Mouse (Mus musculus): ENCODE measurements around the gene Lrrfip1. TPM values are rescaled to one million over a fixed set of nuclear protein-coding genes. Genes with fewer than 3 reads are reported as not detected.

The Lrrfip1 gene
- total RNA-seq, 2 experiments from 2014 or later, result 68.3 to 69.9 TPM

DNA sequence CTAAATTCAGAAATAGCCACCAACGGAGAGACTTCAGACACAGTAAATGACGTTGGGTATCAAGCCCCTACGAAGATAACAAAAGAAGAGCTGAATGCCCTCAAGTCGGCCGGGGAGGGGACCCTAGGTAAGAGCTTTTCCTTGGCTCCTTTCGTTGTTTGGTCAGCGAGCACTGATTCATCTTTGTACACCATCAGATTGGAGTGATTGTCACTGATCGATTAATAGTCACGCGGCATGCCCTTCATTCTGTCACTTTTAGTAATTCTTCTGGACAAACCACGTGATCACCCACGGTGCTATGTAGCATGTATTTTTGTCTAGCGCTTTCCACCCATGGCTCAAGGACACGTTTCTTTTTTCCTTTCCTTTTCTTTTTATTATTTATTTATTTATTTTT, 113.6 kb downstream of the Lrrfip1 start:
- DNase-seq (ENCODE audit: low spot score in 2 of 2), result no peak

DNA sequence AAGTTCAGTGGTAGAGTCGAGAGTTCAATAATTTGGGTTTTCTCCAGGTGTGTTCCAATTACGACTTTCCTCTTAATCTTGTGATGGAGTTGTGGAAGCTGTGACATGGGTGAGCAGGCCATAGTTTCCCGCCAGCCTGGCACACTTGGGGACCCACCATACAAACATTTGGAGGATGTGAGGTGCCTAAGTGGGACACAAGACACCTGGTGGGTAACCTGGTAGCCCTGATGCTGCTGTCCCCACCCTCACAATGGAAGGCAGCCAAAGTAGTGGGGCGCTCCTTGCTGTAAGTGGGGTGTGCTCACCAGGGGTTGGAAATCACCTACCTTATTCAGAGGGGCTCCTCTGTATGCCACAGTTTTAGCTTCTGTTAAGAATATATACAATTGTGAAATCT, 114.1 kb downstream of the Lrrfip1 start:
- DNase-seq (ENCODE audit: low spot score in 2 of 2), result no peak

DNA sequence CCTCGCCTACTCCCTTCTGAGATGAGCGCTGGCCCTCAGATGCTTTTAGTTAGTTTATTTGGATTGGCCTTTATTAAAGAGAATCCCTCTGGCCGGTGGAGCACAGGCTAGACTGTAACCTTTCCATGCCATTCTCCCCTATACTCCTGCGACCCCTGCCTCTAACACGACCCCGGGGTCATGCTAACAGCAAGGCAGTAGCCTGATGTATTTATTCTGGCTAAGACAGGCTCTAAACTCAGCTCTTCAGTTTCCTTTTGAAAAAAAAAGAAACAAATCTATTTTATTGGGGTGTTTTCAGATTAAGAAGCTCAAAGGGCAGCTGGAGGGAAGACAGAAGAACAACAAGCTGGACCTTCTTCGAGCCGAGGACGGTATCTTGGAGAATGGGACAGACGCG, 123.6 kb downstream of the Lrrfip1 start:
- no peak for DNase-seq (ENCODE audit: low spot score in 2 of 2)

DNA sequence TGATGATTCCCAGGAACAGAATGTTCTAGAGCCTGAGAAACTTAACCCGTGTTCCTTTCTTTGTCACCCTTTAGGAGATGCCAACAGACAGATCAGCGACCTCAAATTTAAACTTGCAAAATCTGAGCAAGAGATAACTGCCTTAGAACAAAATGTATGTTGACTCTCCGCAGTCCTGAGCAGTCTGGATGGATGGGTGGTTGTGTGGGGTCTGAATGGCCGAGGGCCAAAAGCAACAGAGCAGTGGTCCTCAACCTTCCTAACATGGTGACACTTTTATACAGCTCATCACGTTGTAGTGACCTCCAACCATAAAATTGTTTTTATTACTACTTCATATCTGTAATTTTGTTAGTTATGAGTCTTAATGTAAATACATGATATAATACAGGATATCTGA, 124.5 kb downstream of the Lrrfip1 start:
- no peak for DNase-seq (ENCODE audit: low spot score in 2 of 2)

DNA sequence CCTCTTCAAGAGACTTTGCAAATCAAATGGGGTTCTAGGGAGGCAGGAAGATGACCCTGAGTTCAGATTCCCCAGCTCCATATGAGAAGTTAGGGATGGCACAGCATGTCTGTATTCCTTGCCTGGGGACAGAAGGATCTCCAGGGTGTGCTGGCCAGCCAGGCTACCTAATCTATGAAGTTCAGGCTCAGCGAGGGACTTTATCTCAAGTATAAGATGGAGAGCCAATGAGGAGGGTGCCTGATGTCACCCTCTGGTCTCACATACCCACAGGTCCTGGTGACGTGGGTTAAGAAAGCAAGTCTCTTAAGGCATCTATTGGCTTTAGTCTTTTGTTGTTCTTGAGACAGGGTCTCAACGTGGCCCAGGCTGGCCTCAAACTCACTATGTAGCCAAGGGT, 124.9 kb downstream of the Lrrfip1 start:
- DNase-seq (ENCODE audit: low spot score in 2 of 2), result no peak

DNA sequence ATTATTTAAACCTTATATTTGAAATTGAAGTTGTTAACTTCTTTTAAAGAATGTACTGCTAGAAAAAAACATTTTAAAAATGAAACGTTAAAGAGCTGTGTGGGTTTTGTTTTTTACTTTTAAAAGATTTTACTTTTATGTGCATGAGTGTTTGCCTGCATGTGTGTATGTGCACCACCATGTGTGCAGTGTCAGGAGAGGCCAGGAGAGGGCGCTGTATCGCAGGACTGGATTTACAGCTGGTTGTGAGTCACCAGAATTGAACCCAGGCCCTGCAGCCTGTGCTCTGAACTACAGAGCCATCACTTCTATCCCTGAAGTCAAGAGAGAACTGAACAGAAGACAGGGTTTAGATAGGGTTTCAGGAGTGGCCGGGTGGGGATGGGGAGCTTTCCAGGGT, 130.3 kb downstream of the Lrrfip1 start:
- no peak for DNase-seq (ENCODE audit: low spot score in 2 of 2)

DNA sequence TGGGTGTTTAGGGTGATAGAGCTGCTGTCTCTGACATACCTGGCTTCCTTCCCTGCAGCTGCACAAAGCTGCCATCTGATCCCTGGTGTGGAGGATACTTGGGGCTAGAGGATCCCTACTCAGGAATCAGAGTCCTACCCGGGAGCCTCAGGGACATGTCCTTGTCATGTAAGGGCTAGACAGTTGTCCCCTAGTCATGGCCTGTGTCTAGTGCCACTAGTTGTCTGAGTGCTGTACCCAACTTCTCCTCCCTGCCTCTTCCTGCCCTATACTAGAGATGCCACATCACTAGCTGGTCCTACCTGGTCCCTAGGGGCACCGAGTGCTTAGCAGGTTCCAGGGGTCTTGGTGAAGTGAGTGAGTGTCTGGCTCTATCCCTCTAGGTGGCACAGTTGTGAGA, 138.5 kb downstream of the Lrrfip1 start:
- DNase-seq (ENCODE audit: low spot score in 2 of 2), result no peak

DNA sequence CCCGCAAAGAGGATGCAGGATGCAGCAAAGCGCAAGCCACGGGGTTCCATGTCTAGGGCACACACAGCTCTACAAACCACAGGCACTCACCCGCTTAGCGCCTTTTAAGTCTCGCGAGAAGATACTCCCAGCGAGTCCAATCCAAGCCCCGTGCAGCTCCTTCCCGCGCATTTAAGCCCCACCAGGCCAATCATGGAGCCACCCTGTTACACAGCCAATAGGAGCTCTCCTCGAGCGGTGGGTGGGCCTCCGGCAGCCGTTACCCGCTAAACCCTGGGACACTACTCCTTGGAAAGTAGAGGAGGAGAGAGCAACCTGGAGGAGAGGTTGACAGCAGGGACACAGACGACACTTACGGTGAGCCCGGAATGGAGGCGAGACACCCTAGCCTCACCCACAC, 146.3 kb downstream of the Lrrfip1 start, which contains the start of gene Rbm44:
Gene Rbm44, plus strand, starts transcription at position 277 of the 400 bp plus-strand sequence.
- DNase-seq (ENCODE audit: low spot score in 2 of 2), result no peak

DNA sequence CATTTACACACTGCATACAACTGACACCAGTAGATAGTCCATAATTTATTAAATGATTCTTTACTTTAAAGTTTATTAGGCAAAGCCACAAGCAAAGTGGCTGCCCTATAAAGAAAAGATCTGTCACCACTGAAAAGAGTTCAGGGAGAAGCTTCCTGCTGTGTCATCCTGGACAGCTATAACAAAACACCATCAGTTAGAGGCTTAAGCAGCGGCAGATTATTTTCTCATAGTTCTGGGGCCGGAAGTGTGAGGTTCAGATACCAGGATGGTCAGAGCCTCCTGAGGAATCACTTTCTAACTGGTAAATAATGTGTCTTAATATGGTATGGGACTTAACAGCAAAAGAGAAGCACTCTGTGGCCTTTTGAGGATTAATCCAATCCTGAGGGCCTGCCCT, 153.0 kb downstream of the Lrrfip1 start:
- no peak for DNase-seq (ENCODE audit: low spot score in 2 of 2)

DNA sequence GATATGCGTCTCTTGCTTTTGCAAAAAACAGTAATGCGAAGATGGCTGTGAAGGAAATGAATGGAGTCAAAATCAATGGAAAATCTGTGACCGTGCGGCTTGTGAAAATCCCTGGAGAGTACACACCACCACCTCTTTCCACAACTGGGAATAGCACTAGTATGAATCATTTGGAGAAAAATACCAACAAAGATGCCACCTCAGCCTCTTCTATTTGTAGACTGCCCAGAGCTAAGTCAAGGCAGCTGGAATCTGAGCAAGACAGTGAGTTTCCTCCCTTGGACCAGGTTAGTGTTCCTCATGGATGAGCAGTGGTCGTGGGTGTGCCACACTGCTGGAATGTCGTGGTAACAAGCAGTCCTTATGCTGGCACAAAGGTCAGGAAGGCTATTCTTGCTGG, 168.3 kb downstream of the Lrrfip1 start:
- DNase-seq (ENCODE audit: low spot score in 2 of 2), result no peak

DNA sequence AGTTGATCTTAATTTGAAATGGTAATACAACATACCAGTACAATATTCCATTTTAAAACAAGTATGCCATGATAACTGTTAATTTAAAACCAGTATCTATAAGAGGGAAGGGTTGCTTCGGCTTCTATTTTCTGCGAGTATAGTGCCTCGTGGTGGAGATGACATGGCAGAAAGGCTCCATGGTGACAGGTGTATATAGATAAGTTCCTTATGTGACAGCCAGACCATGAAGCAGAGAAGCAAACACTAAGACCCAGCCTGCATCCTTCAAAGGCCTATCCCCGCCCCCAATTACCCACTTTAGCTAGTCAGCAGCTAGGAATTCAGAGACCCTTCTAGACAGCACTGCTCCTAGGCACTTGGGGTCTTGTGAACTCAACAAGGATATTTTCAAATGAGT, 170.6 kb downstream of the Lrrfip1 start:
- DNase-seq (ENCODE audit: low spot score in 2 of 2), result no peak

DNA sequence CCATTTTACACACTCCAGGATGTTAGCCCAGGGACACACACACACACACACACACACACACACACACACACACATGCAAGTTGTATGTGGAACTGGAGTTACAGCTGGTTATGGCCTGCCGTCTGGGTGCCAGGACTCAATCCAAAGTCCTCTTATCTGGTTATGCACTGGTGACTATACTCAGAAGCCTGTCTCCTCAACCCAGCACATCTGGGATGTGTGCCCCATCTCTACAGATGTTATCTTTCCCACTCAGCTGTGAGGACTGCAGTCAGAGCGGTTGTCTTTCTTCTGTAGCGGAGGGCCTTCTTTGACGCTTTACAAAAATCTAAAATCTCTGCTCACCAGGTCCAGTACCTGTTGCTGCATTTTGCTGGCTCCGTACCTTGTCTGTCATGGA, 176.3 kb downstream of the Lrrfip1 start:
- DNase-seq (ENCODE audit: low spot score in 2 of 2), result no peak

DNA sequence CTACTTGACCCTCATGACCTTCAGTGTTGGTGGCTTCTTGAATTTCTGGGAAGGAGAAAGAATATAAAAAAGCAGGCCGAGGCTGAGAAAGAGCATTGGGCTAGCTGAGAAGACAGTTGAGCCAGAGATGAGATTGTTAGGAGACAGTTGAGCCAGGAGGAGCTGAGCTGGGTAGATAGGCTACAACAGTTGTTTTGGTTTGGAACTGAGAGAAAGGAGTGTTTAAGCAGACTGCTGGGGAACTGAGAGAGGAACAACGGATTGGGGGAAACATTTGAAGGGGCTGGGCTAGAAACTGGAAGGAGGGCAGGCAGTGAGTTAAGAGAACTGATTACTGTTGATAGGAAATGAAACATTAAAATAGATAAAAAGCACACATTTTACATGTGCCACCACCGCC, 177.5 kb downstream of the Lrrfip1 start:
- DNase-seq (ENCODE audit: low spot score in 2 of 2), result no peak

DNA sequence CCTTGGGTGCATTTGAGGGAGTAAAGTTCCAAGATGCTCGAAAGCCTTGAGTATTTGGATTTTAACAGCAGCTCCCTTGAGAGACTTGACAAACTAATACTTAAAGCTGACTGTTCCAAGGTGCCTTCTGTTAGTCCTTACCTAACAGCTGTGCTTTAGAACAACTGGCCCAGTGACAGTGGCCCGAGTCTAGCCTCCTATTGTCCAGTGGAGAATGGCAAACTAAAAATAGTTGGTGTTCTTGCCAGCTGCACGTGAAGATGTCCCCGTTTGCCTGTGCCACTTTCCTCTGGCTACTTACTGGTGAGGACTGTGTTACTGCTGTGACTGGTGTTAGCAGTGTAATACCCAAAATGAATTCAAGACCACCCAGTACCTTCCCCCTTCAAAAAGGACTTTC, 178.3 kb downstream of the Lrrfip1 start:
- no peak for DNase-seq (ENCODE audit: low spot score in 2 of 2)

Other genes starting within 250 kb of the Lrrfip1 start
- 1 to 10 TPM; 3.4 to 4.3 TPM for gene Col6a3, start 154.8 kb upstream of the Lrrfip1 start, total RNA-seq (2021)
- gene Mlph, start 83.7 kb upstream of the Lrrfip1 start, total RNA-seq (2021), result 1 to 10 TPM; 2.7 to 2.8 TPM
- not detected for gene Prlh, start 45.6 kb upstream of the Lrrfip1 start, total RNA-seq (2021)
- not detected for gene Rab17, start 29.1 kb upstream of the Lrrfip1 start, total RNA-seq (2021)
- gene Rbm44, start 146.4 kb downstream of the Lrrfip1 start, total RNA-seq (2021), result under 1 TPM in 1 of 2 experiments, not detected in 1; 0.10 TPM
- 10 to 100 TPM; 58.6 to 64.0 TPM for gene Ramp1, start 181.1 kb downstream of the Lrrfip1 start, total RNA-seq (2021)